Mouse (Mus musculus): ENCODE measurements at regions not wholly inside any gene's neighbourhood (a gene's known extent, or its start where the extent isn't known, plus 50 kb on each side); places are given as distances from the start of the nearest gene placed in this dataset.

GRCm38 (mm10) chr17:45237246-45237645, 196.3 kb downstream of the Cdc5l start:
- DNase-seq, result no peak

GRCm38 (mm10) chr17:45235401-45235800, 198.1 kb downstream of the Cdc5l start:
- DNase-seq, result no peak

- DNase-seq, result no peak
Observed at GRCm38 (mm10) chr17:45232874-45233273, 200.7 kb downstream of the Cdc5l start.

GRCm38 (mm10) chr17:45227190-45227589, 206.3 kb downstream of the Cdc5l start:
- no peak for DNase-seq

GRCm38 (mm10) chr17:45226486-45226885, 207.1 kb downstream of the Cdc5l start:
- DNase-seq, result no peak

GRCm38 (mm10) chr17:45221625-45222024, 211.9 kb downstream of the Cdc5l start:
- no peak for DNase-seq

GRCm38 (mm10) chr17:45217126-45217525, 216.4 kb downstream of the Cdc5l start:
- no peak for DNase-seq

- DNase-seq, result no peak
Observed at GRCm38 (mm10) chr17:45215067-45216049, 218.2 kb downstream of the Cdc5l start.

- no peak for DNase-seq
Observed at GRCm38 (mm10) chr17:45210984-45211383, 222.6 kb downstream of the Cdc5l start.

GRCm38 (mm10) chr17:45209387-45209663, 224.2 kb downstream of the Cdc5l start:
- no peak for DNase-seq

GRCm38 (mm10) chr17:45208596-45209386, 224.7 kb downstream of the Cdc5l start:
- DNase-seq, result no peak

- DNase-seq, result no peak
Observed at GRCm38 (mm10) chr17:45195779-45196178, 237.8 kb downstream of the Cdc5l start.

- DNase-seq, result no peak
Observed at GRCm38 (mm10) chr17:45194786-45195281, 238.7 kb downstream of the Cdc5l start.

- no peak for DNase-seq
Observed at GRCm38 (mm10) chr17:45193456-45194025, 240.0 kb downstream of the Cdc5l start.

- no peak for DNase-seq
Observed at GRCm38 (mm10) chr17:45187402-45187801, 246.1 kb downstream of the Cdc5l start.

- no peak for DNase-seq
Observed at GRCm38 (mm10) chr17:45176340-45176739, 257.2 kb downstream of the Cdc5l start.

- no peak for DNase-seq
Observed at GRCm38 (mm10) chr17:45169257-45169994, 264.1 kb downstream of the Cdc5l start.

All from liver (tissue).